Mouse (Mus musculus) midbrain, embryonic 12.5 days (tissue): Measurements from ENCODE around the gene Gbp10. TPM values are rescaled to one million over a fixed set of nuclear protein-coding genes. Genes with fewer than 3 reads are reported as not detected.
"Not testable (repeated sequence)": the region's sequence is repeated elsewhere in the genome, so short reads cannot be mapped to it uniquely, and the experiment has no call there.

Experiments used
- ATAC-seq: fragments of 200-750 bp; cut with Nextera tagmentation; 2 replicates; pipeline ENCODE4 v1.8.0; 2017; ENCODE audit warnings: low read depth, moderate TSS enrichment, moderate library complexity; ENCODE audit not compliant: low FRiP score
- H3K27ac ChIP-seq: fragments of 300-500 bp; sonication (generic); replicated peaks from 2 replicates; pipeline ENCODE4 v1.5.1; 2016; ENCODE audit warnings: mild to moderate bottlenecking
- H3K27me3 ChIP-seq: fragments of 300-500 bp; sonication (generic); 2 replicates; pipeline ENCODE4 v1.6.1; 2016; ENCODE audit warnings: mild to moderate bottlenecking
- H3K36me3 ChIP-seq: fragments of 300-500 bp; sonication (generic); 2 replicates; pipeline ENCODE4 v1.6.1; 2016
- H3K4me1 ChIP-seq: fragments of 300-500 bp; sonication (generic); 2 replicates; pipeline ENCODE4 v1.6.1; 2016
- H3K4me2 ChIP-seq: fragments of 300-500 bp; sonication (generic); replicated peaks from 2 replicates; pipeline ENCODE4 v1.6.1; 2016; ENCODE audit warnings: mild to moderate bottlenecking, moderate library complexity
- H3K4me3 ChIP-seq: fragments of 300-500 bp; sonication (generic); 2 replicates; pipeline ENCODE4 v1.5.1; 2016; ENCODE audit warnings: mild to moderate bottlenecking
- H3K9ac ChIP-seq: fragments of 300-500 bp; sonication (generic); replicated peaks from 2 replicates; pipeline ENCODE4 v1.6.1; 2016; ENCODE audit warnings: mild to moderate bottlenecking, moderate library complexity
- H3K9me3 ChIP-seq: fragments of 300-500 bp; sonication (generic); 2 replicates; pipeline ENCODE4 v1.6.1; 2016; ENCODE audit warnings: mild to moderate bottlenecking
- WGBS: fragments of 180-500 bp; shearing (Covaris S2); methylation state at CpG from one replicate; pipeline ENCODE4 v1.1.7; 2016; 5-methylcytosine and 5-hydroxymethylcytosine counted together
- polyA plus RNA-seq: library from polyadenylated mRNA; unstranded; fragments of >200 nt; fragmentation: Nextera tagmentation; extraction: Ambion mirVana; gene quantifications from 2 replicates; pipeline ENCODE4 v1.2.1, GENCODE M21; 2016

Gene Gbp10
- polyA plus RNA-seq = 0.18 and 0.66 TPM in 2 replicates

- not testable (repeated sequence) for H3K4me2 ChIP-seq, H3K4me1 ChIP-seq, ATAC-seq, H3K27ac ChIP-seq, H3K9ac ChIP-seq, H3K27me3 ChIP-seq, H3K4me3 ChIP-seq, H3K36me3 ChIP-seq, H3K9me3 ChIP-seq
These were observed at the start of gene Gbp10 for GRCm38 (mm10) chr5:105239483-105240047. TSS of gene Gbp10 (minus strand) at chr5:105239533.

DNA sequence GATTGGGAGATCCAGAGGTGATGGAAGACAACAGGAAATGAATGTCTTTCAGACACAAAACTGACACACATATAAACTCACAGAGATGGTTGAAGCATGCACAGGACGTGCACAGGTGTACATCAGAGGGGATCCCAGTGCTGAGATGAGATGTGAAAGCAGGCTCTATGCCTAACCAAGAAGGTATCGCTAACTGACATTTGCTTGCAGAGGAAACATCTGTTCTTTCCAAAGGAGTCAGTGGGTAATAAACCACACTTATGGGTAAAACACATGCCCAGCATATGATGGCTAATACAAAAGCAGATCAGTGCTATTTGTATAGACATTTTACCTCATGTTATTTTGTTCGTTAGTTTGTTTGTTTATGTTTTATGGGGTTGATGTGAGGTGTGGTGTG lies 21.3 kb upstream of the Gbp10 start:
- not testable (repeated sequence) for H3K9me3 ChIP-seq, H3K27me3 ChIP-seq, H3K4me2 ChIP-seq, H3K9ac ChIP-seq, H3K4me1 ChIP-seq, H3K4me3 ChIP-seq, H3K36me3 ChIP-seq, ATAC-seq, H3K27ac ChIP-seq
- 67% methylated on average over 1 of the region's 3 CpGs for WGBS

GRCm38 (mm10) chr5:105252491-105252890 lies 13.2 kb upstream of the Gbp10 start:
- no peaks in the 10 kb centered on the region for H3K36me3 ChIP-seq
- no peaks in the 10 kb centered on the region for H3K9me3 ChIP-seq
- no peak overlapping the region for H3K27ac ChIP-seq
- no peaks in the 10 kb centered on the region for H3K27me3 ChIP-seq
- no peaks in the 10 kb centered on the region for H3K4me1 ChIP-seq
- H3K4me2 ChIP-seq = no peak overlapping the region
- no peak overlapping the region for H3K4me3 ChIP-seq
- H3K9ac ChIP-seq = no peak overlapping the region
- ATAC-seq = no peak

DNA sequence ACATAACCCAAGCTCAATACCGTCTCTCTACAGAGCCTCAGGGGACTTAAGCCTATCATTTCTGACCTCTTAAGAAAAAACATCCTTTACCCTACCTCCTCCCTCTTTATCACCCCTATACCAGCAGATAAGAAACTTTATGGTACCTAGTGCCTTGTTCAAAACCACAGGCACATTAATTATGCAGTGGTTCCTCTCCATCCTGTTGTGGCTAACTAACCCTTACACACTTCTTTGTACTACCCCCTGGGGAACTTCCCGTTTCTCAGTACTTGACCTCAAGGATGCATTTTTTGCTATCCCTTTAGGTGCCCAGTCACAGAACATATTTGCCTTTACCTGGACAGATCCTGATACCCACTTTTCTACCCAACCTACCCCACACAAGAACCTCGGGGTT lies 5.4 kb upstream of the Gbp10 start:
- 84% methylated on average over 3 of the region's 3 CpGs for WGBS
- not testable (repeated sequence) for H3K4me3 ChIP-seq, H3K27me3 ChIP-seq

DNA sequence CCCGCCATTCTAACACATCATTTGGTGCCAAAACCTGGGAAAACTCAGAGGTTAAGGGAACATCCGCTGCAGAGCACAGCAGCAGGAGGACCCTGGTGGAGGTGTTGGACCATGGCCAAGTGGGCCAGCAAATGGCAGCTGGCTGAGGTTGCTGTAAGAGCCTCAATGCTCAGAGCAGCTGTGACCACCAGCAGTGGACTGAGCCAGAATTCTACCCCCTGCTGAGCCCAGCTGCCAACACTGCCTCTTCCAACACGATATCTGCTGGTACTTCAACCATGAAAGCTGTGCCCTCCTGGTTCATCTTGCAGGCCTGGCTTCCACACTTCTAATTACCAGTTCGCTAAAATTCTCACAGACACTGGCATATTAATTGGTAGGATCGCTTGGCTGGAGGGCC lies 1.6 kb upstream of the Gbp10 start:
- H3K4me3 ChIP-seq, H3K4me2 ChIP-seq, ATAC-seq, H3K9ac ChIP-seq, H3K27me3 ChIP-seq, H3K4me1 ChIP-seq, H3K36me3 ChIP-seq, H3K27ac ChIP-seq, H3K9me3 ChIP-seq: not testable (repeated sequence)
- WGBS = 84% methylated on average over 5 of the region's 5 CpGs

More for the DNA sequence above, 5.4 kb upstream of the Gbp10 start:
- not testable (repeated sequence) for H3K4me1 ChIP-seq, H3K27ac ChIP-seq, H3K9ac ChIP-seq, H3K36me3 ChIP-seq, H3K4me2 ChIP-seq, ATAC-seq, H3K9me3 ChIP-seq

GRCm38 (mm10) chr5:105238402-105238801 lies 931 bp downstream of the Gbp10 start:
- 90% methylated on average over 1 of the region's 1 CpGs for WGBS

DNA sequence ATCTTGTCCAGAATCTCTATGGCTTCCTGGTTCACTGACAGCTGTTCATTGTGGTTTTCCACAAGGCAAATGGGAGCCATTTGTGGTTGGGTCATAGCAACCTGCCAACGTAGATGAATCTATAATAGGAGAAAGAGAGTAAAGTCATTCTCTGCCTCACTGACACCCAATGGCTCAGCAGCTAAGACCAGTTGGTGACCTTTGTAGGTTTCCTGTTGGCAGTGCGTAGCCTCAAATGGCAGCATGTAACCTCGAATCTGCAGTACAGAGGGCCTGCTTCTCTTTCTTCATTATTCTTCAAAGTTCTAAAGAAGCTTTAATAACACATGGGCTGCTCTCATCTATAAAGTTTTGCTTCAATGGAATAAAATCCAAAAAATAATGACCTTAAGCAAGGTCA lies 3.3 kb downstream of the Gbp10 start:
- H3K9ac ChIP-seq, H3K27me3 ChIP-seq, H3K4me2 ChIP-seq, H3K4me3 ChIP-seq, H3K9me3 ChIP-seq, H3K4me1 ChIP-seq, H3K36me3 ChIP-seq, ATAC-seq, H3K27ac ChIP-seq: not testable (repeated sequence)
- 76% methylated on average over 3 of the region's 3 CpGs for WGBS

More at GRCm38 (mm10) chr5:105238402-105238801, 931 bp downstream of the Gbp10 start:
- not testable (repeated sequence) for ATAC-seq, H3K27me3 ChIP-seq, H3K36me3 ChIP-seq, H3K9ac ChIP-seq, H3K9me3 ChIP-seq, H3K27ac ChIP-seq, H3K4me1 ChIP-seq, H3K4me2 ChIP-seq, H3K4me3 ChIP-seq

DNA sequence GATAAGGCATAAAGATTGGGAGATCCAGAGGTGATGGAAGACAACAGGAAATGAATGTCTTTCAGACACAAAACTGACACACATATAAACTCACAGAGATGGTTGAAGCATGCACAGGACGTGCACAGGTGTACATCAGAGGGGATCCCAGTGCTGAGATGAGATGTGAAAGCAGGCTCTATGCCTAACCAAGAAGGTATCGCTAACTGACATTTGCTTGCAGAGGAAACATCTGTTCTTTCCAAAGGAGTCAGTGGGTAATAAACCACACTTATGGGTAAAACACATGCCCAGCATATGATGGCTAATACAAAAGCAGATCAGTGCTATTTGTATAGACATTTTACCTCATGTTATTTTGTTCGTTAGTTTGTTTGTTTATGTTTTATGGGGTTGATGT lies 30.4 kb downstream of the Gbp10 start:
- not testable (repeated sequence) for H3K9ac ChIP-seq, H3K9me3 ChIP-seq, H3K4me1 ChIP-seq, H3K4me3 ChIP-seq, H3K36me3 ChIP-seq, ATAC-seq, H3K27ac ChIP-seq, H3K27me3 ChIP-seq, H3K4me2 ChIP-seq
- WGBS = 100% methylated on average over 1 of the region's 3 CpGs

DNA sequence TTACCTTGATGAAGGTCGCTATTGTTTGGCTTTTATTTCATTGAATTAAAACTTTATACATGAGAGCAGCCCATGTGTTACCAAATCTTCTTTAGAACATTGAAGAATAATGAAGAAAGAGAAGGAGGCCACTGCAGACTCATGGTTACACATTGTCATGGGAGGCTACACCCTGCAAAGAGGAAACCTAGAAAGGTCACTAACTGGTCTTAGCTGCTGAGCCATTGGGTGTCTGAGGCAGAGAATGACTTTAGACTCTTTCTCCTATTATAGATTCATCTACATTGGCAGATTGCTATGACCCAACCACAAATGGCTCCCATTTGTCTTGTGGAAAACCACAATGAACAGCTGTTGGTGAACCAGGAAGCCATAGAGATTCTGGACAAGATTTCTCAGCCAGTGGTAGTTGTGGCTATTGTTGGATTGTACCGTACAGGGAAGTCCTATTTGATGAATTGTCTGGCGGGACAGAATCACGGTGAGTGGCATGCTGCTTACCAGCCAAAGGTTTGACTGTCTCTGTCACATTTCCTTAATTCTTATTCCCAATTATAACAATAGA lies 38.5 kb downstream of the Gbp10 start:
- not testable (repeated sequence) for H3K4me3 ChIP-seq, H3K27me3 ChIP-seq, H3K4me1 ChIP-seq, ATAC-seq, H3K36me3 ChIP-seq, H3K4me2 ChIP-seq, H3K9me3 ChIP-seq, H3K27ac ChIP-seq, H3K9ac ChIP-seq
- WGBS = 92% methylated on average over 4 of the region's 4 CpGs

GRCm38 (mm10) chr5:105199149-105199548 lies 40.2 kb downstream of the Gbp10 start:
- not testable (repeated sequence) for H3K4me3 ChIP-seq, H3K4me2 ChIP-seq, H3K27me3 ChIP-seq, H3K9me3 ChIP-seq, H3K36me3 ChIP-seq, ATAC-seq, H3K9ac ChIP-seq, H3K27ac ChIP-seq, H3K4me1 ChIP-seq
- 100% methylated on average over 1 of the region's 1 CpGs for WGBS

- not testable (repeated sequence) for H3K9me3 ChIP-seq, H3K27me3 ChIP-seq, H3K4me1 ChIP-seq, H3K27ac ChIP-seq, H3K4me3 ChIP-seq, ATAC-seq, H3K36me3 ChIP-seq, H3K9ac ChIP-seq, H3K4me2 ChIP-seq
These were observed 41.3 kb downstream of the Gbp10 start for GRCm38 (mm10) chr5:105197915-105198560.

DNA sequence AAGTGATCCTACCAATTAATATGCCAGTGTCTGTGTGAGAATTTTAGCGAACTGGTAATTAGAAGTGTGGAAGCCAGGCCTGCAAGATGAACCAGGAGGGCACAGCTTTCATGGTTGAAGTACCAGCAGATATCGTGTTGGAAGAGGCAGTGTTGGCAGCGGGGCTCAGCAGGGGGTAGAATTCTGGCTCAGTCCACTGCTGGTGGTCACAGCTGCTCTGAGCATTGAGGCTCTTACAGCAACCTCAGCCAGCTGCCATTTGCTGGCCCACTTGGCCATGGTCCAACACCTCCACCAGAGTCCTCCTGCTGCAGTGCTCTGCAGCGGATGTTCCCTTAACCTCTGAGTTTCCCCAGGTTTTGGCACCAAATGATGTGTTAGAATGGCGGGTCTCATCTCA lies 43.0 kb downstream of the Gbp10 start:
- 94% methylated on average over 5 of the region's 5 CpGs for WGBS
- ATAC-seq, H3K27ac ChIP-seq, H3K9me3 ChIP-seq, H3K36me3 ChIP-seq, H3K27me3 ChIP-seq, H3K9ac ChIP-seq, H3K4me3 ChIP-seq, H3K4me2 ChIP-seq, H3K4me1 ChIP-seq: not testable (repeated sequence)

DNA sequence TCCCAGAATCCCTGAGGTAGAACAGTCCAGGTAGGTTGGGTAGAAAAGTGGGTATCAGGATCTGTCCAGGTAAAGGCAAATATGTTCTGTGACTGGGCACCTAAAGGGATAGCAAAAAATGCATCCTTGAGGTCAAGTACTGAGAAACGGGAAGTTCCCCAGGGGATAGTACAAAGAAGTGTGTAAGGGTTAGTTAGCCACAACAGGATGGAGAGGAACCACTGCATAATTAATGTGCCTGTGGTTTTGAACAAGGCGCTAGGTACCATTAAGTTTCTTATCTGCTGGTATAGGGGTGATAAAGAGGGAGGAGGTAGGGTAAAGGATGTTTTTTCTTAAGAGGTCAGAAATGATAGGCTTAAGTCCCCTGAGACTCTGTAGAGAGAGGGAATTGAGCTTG lies 46.8 kb downstream of the Gbp10 start:
- not testable (repeated sequence) for H3K4me1 ChIP-seq, ATAC-seq, H3K27ac ChIP-seq, H3K4me3 ChIP-seq, H3K4me2 ChIP-seq, H3K36me3 ChIP-seq, H3K27me3 ChIP-seq, H3K9me3 ChIP-seq, H3K9ac ChIP-seq
- 81% methylated on average over 2 of the region's 2 CpGs for WGBS
